Mouse (Mus musculus) ES-E14 (cell line): ENCODE results near the gene Inip.

Source experiments
- CHD2 ChIP-seq: IDR thresholded peaks from 2 replicates; pipeline ENCODE4 v1.6.1; 2014; ENCODE audit warnings: mild to moderate bottlenecking, low read depth, low read length, inconsistent platforms
- HCFC1 ChIP-seq: IDR thresholded peaks from 2 replicates; pipeline ENCODE4 v1.6.1; 2012; ENCODE audit warnings: low read length, inconsistent platforms, borderline replicate concordance; ENCODE audit not compliant: insufficient read depth
- MAFK ChIP-seq: IDR thresholded peaks from 2 replicates; pipeline ENCODE4 v1.6.1; 2014; ENCODE audit warnings: mild to moderate bottlenecking, low read depth, low read length, inconsistent platforms; ENCODE audit not compliant: insufficient read depth
- ZC3H11A ChIP-seq: IDR thresholded peaks from 2 replicates; pipeline ENCODE4 v1.6.1; 2012; ENCODE audit warnings: low read depth, mild to moderate bottlenecking, inconsistent platforms, low read length, borderline replicate concordance
- ZNF384 ChIP-seq: IDR thresholded peaks from 2 replicates; pipeline ENCODE4 v1.6.1; 2012; ENCODE audit warnings: low read depth, low read length, inconsistent platforms

- TF ChIP-seq CHD2 (no peak), MAFK (no peak), HCFC1 (no peak), ZNF384 (no peak), ZC3H11A (no peak)
Measured at GRCm38 (mm10) chr4:59801489-59801888, at the start of gene Inip.
